Mouse (Mus musculus) liver, postnatal 0 days (tissue): ENCODE data around the gene Hist1h3e.
A peak's percentile ranks its signal among the peaks of the same experiment; 100 is the strongest.

ENCODE experiments used
- CTCF ChIP-seq: sonication (generic); IDR thresholded peaks from 2 replicates; pipeline ENCODE4 v1.5.1; 2016; ENCODE audit warnings: antibody characterized with exemption, low read depth
- EP300 ChIP-seq: IDR thresholded peaks from 2 replicates; pipeline ENCODE4 v1.6.1; 2016; ENCODE audit warnings: antibody characterized with exemption, low read depth, mild to moderate bottlenecking

GRCm38 (mm10) chr13:23571022-23571503 is 8.9 kb upstream of the Hist1h3e start, which contains the start of the genes Hist1h2ae and Hist1h2bg:
- TF ChIP-seq CTCF: no peak
- TF ChIP-seq EP300: peak; percentile 79
